ENCODE assay signal across 27 mouse cellular contexts in genomic region chr13:111369916-111370315, GRCm38 (mm10).
DNase-seq lines count a peak whose midpoint lies in the region; ATAC-seq and TF ChIP-seq lines count a peak whose summit lies in the region.
"Had no signal": no experiment of that assay in that cellular context is flagged by ENCODE, and none has a peak within 500 bp of the region (broad histone marks: within the 10 kb centered on the region; RNA-seq: fewer than 3 reads in every experiment).

No protein-coding gene starts in this region.

- no peak overlapping the region for H3K4me3 ChIP-seq in heart, embryonic 11.5 days (ENCODE audit: low read depth, low read length)
- no peak overlapping the region for H3K4me3 ChIP-seq in lung, embryonic 14.5 days (ENCODE audit: low read depth, low read length)
- H3K4me3 ChIP-seq in lung, adult 2 months (replicated peaks; ENCODE audit: extremely low read depth, low read depth, low read length), result no peak overlapping the region
- no peak overlapping the region for H3K4me3 ChIP-seq in lung, embryonic 16.5 days (ENCODE audit: low read length)
- H3K4me3 ChIP-seq: embryonic facial prominence, embryonic 12.5 days; forebrain, embryonic 10.5 days; forebrain, embryonic 15.5 days; gastrocnemius, adult 2 months; left cerebral cortex, adult 2 months; limb, embryonic 13.5 days; midbrain, embryonic 10.5 days; midbrain, embryonic 15.5 days; neural tube, embryonic 15.5 days; stomach, embryonic 15.5 days had no signal

- no peaks in the 10 kb centered on the region for H3K9me3 ChIP-seq in heart, embryonic 11.5 days (replicated peaks; ENCODE audit: control insufficient read depth, low read length)
- H3K9me3 ChIP-seq in lung, embryonic 14.5 days (ENCODE audit: low read depth, low read length), result peaks cover 4% of the 10 kb centered on the region; the same call in 1 of the 2 replicates
- H3K9me3 ChIP-seq in lung, embryonic 16.5 days (ENCODE audit: control insufficient read depth, low read length), result peaks cover 6% of the 10 kb centered on the region
- H3K9me3 ChIP-seq: embryonic facial prominence, embryonic 12.5 days; forebrain, embryonic 15.5 days; midbrain, embryonic 10.5 days; midbrain, embryonic 15.5 days; stomach, embryonic 15.5 days had no signal

- H3K4me2 ChIP-seq in heart, embryonic 11.5 days, result no peak overlapping the region
- H3K4me2 ChIP-seq in lung, embryonic 14.5 days, result no peak overlapping the region
- H3K4me2 ChIP-seq in lung, embryonic 16.5 days (ENCODE audit: low read depth, low read length), result no peak overlapping the region
- H3K4me2 ChIP-seq: embryonic facial prominence, embryonic 12.5 days; forebrain, embryonic 15.5 days; hindbrain, embryonic 14.5 days; limb, embryonic 13.5 days; liver, embryonic 11.5 days; midbrain, embryonic 15.5 days; neural tube, embryonic 15.5 days; stomach, embryonic 15.5 days had no signal

- peak; percentile 91 for DNase-seq in heart, adult 11 months
- peak; percentile 81 for DNase-seq in lung, embryonic 14.5 days
- no peak for DNase-seq in lung, adult 2 months
- DNase-seq in lung, postnatal 36 days, result peak; percentile 40
- DNase-seq in spleen, adult 12 weeks (ENCODE audit: low spot score), result no peak
- no peak for DNase-seq in cerebellum, adult 11 months
- DNase-seq: adrenal gland, postnatal 14 days; cerebellum, adult 11-12 months; cerebellum, adult 9-11 months; embryo, embryonic 11 days; gastrocnemius, adult 2 months; kidney, postnatal 14 days had no signal

- H3K4me1 ChIP-seq in heart, embryonic 11.5 days (ENCODE audit: control insufficient read depth, insufficient read depth, low read length), result no peaks in the 10 kb centered on the region
- H3K4me1 ChIP-seq in lung, embryonic 14.5 days (ENCODE audit: insufficient read depth), result no peaks in the 10 kb centered on the region
- H3K4me1 ChIP-seq in lung, adult 2 months (ENCODE audit: control insufficient read depth, insufficient read depth, low read length), result no peaks in the 10 kb centered on the region
- 0 out of 2 replicates have a peak, but pooled peaks cover 4% of the 10 kb centered on the region for H3K4me1 ChIP-seq in lung, embryonic 16.5 days (replicated peaks; ENCODE audit: control insufficient read depth, insufficient read depth, low read length)
- H3K4me1 ChIP-seq: embryonic facial prominence, embryonic 12.5 days; forebrain, embryonic 10.5 days; forebrain, embryonic 15.5 days; limb, embryonic 13.5 days; neural tube, embryonic 15.5 days; stomach, embryonic 15.5 days had no signal

- H3K36me3 ChIP-seq in heart, embryonic 11.5 days (ENCODE audit: control insufficient read depth, insufficient read depth, low read length), result no peaks in the 10 kb centered on the region
- no peaks in the 10 kb centered on the region for H3K36me3 ChIP-seq in lung, embryonic 14.5 days (ENCODE audit: insufficient read depth)
- H3K36me3 ChIP-seq in lung, embryonic 16.5 days (ENCODE audit: control insufficient read depth, insufficient read depth, low read length), result no peaks in the 10 kb centered on the region
- H3K36me3 ChIP-seq: embryonic facial prominence, embryonic 12.5 days; forebrain, embryonic 10.5 days; forebrain, embryonic 15.5 days; limb, embryonic 13.5 days; midbrain, embryonic 10.5 days; midbrain, embryonic 15.5 days; neural tube, embryonic 15.5 days; stomach, embryonic 15.5 days had no signal

- H3K27me3 ChIP-seq in heart, embryonic 11.5 days (ENCODE audit: control insufficient read depth, insufficient read depth, low read length), result no peaks in the 10 kb centered on the region
- H3K27me3 ChIP-seq in lung, embryonic 14.5 days (ENCODE audit: insufficient read depth, low read length), result no peaks in the 10 kb centered on the region
- H3K27me3 ChIP-seq in lung, embryonic 16.5 days (ENCODE audit: control insufficient read depth, insufficient read depth, low read depth, low read length), result no peaks in the 10 kb centered on the region
- H3K27me3 ChIP-seq: CH12.LX; embryonic facial prominence, embryonic 12.5 days; forebrain, embryonic 15.5 days; limb, embryonic 13.5 days; midbrain, embryonic 15.5 days; neural tube, embryonic 15.5 days; stomach, embryonic 15.5 days had no signal

- no peak overlapping the region for H3K27ac ChIP-seq in heart, embryonic 11.5 days (ENCODE audit: low read depth, low read length)
- H3K27ac ChIP-seq in lung, embryonic 14.5 days (ENCODE audit: low read depth), result no peak overlapping the region
- no peak overlapping the region for H3K27ac ChIP-seq in lung, embryonic 16.5 days (ENCODE audit: low read length)
- H3K27ac ChIP-seq: embryonic facial prominence, embryonic 12.5 days; forebrain, embryonic 10.5 days; forebrain, embryonic 15.5 days; gastrocnemius, adult 2 months; hindbrain, embryonic 14.5 days; left cerebral cortex, adult 2 months; limb, embryonic 13.5 days; midbrain, embryonic 10.5 days; midbrain, embryonic 15.5 days; neural tube, embryonic 15.5 days; stomach, embryonic 15.5 days had no signal

- no peak for ATAC-seq in heart, embryonic 11.5 days (replicated peaks; ENCODE audit: insufficient number of reproducible peaks, low FRiP score, low TSS enrichment)
- ATAC-seq in lung, embryonic 14.5 days (ENCODE audit: insufficient read depth), result peak; percentile 75; the same call in 1 of the 2 replicates
- peak; percentile 86 for ATAC-seq in lung, embryonic 16.5 days (ENCODE audit: low read depth)
- ATAC-seq: forebrain, embryonic 15.5 days; intestine, postnatal 0 days; midbrain, embryonic 15.5 days had no signal

- no peak overlapping the region for H3K9ac ChIP-seq in heart, embryonic 11.5 days (ENCODE audit: low read depth, low read length)
- H3K9ac ChIP-seq in lung, embryonic 14.5 days, result no peak overlapping the region
- H3K9ac ChIP-seq in lung, embryonic 16.5 days (ENCODE audit: low read length), result no peak overlapping the region
- H3K9ac ChIP-seq: embryonic facial prominence, embryonic 12.5 days; forebrain, embryonic 15.5 days; hindbrain, embryonic 14.5 days; limb, embryonic 13.5 days; midbrain, embryonic 15.5 days; neural tube, embryonic 15.5 days; stomach, embryonic 15.5 days had no signal

- TF ChIP-seq CTCF in lung, embryonic 14.5 days (IDR thresholded peaks at IDR 0.05; ENCODE audit: low read depth), result no peak
- no peak for TF ChIP-seq CTCF in lung, adult 2 months (IDR thresholded peaks at IDR 0.05; ENCODE audit: insufficient read depth, low read length)

- TF ChIP-seq POLR2A in lung, adult 2 months (IDR thresholded peaks at IDR 0.05; ENCODE audit: borderline replicate concordance, extremely low read depth, low read depth, low read length), result no peak

- 69% methylated on average over 3 of the region's 3 CpGs for WGBS in heart, embryonic 11.5 days (ENCODE audit: insufficient replicate concordance)
- WGBS in lung, embryonic 14.5 days, result 45% methylated on average over 3 of the region's 3 CpGs
- 41% methylated on average over 3 of the region's 3 CpGs for WGBS in lung, adult 2 months
- 39% methylated on average over 3 of the region's 3 CpGs for WGBS in lung, embryonic 16.5 days

Comparison
In these comparisons a context has a peak if more than half of its experiments do, and no peak if none do; other contexts are left out.
1. DNase-seq: peak in heart, adult 11 months (single experiment), lung, embryonic 14.5 days (single experiment) and lung, postnatal 36 days (single experiment); none in lung, adult 2 months (single experiment), spleen, adult 12 weeks (single experiment) and cerebellum, adult 11 months (single experiment).